Comparison of ENCODE assay signal across 8 mouse cellular contexts in the genomic region with DNA sequence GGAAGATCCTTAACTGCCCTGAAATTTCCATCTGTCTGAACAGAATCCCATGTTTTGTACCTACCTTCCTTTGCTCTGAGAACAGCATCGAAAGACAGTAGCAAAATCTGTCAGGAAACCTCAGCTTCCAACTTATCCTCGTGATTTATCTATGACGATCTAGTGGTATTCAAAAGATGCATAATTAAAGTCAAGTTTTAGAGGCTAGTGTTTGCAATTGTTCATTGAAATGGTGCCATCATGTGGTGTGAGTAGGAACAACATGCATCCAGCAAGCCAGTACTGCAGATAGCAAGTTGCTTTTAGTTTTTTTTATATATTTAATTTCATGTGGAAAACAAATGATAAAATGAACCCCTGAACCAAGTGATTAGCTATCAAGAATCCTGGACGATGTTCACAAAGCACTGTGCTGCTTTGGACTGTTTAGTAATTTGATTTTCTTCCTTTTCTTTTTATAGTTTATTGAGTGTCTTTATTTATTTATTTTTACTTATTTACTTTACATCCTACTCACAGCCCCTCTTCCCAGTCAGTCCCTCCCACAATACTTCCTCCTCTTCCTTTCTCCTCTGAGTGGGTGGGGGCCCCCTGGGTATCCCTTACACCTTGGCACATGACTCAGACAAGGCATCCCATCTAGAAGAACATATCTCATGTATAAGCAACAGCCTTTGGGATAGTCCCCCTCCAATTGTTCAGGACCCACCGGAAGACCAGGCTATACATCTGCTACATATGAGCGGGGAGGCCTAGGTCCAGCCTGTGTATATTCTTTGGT. TPM values are rescaled to one million over a fixed set of nuclear protein-coding genes. Genes with fewer than 3 reads are reported as not detected.
A peak's percentile ranks its signal among the peaks of the same experiment; 100 is the strongest.
DNase-seq lines count a peak whose midpoint lies in the region; ATAC-seq and TF ChIP-seq lines count a peak whose summit lies in the region.

No protein-coding gene starts in this region.

- peak; percentile 65 for TF ChIP-seq CTCF in E14TG2a.4 (conservative IDR thresholded peaks at IDR 0.05; ENCODE audit: low read length)

- no peak overlapping the region for H3K4me2 ChIP-seq in kidney, embryonic 14.5 days (replicated peaks; ENCODE audit: low read depth, low read length)
- H3K4me2 ChIP-seq in neural tube, embryonic 11.5 days (ENCODE audit: low read depth) = no peak overlapping the region

- 49% methylated on average over 6 of the region's 6 CpGs for WGBS in kidney, embryonic 14.5 days
- 55% methylated on average over 6 of the region's 6 CpGs for WGBS in limb, embryonic 10.5 days
- 49% methylated on average over 6 of the region's 6 CpGs for whole genome bisulfite sequencing in neural tube, embryonic 11.5 days

- H3K36me3 ChIP-seq in E14TG2a.4 (ENCODE audit: insufficient read depth, low read length) = no peaks in the 10 kb centered on the region
- H3K36me3 ChIP-seq in kidney, embryonic 14.5 days (ENCODE audit: control insufficient read depth, insufficient read depth, low read length) = no peaks in the 10 kb centered on the region
- no peaks in the 10 kb centered on the region for H3K36me3 ChIP-seq in limb, embryonic 10.5 days
- no peaks in the 10 kb centered on the region for H3K36me3 ChIP-seq in neural tube, embryonic 11.5 days (ENCODE audit: control insufficient read depth, insufficient read depth, low read length)

- ATAC-seq in kidney, embryonic 14.5 days (ENCODE audit: low FRiP score, low TSS enrichment) = 0 out of 2 replicates have a peak, but pooled peaks have one; percentile 32
- peak; percentile 67 for ATAC-seq in neural tube, embryonic 11.5 days (ENCODE audit: insufficient read depth, low FRiP score, low TSS enrichment)

- H3K4me3 ChIP-seq in E14TG2a.4 (replicated peaks; ENCODE audit: low read length) = no peak overlapping the region
- H3K4me3 ChIP-seq in kidney, embryonic 14.5 days (ENCODE audit: low read length) = no peak overlapping the region
- H3K4me3 ChIP-seq in limb, embryonic 10.5 days = no peak overlapping the region
- no peak overlapping the region for H3K4me3 ChIP-seq in neural tube, embryonic 11.5 days (ENCODE audit: low read depth, low read length)

- DNase-seq in 416B (ENCODE audit: low read depth) = peak; percentile 70
- peak; percentile 45 for DNase-seq in cerebellum, adult 9-10 months
- peak; percentile 16 to 63 for DNase-seq in frontal cortex, postnatal 10 days (ENCODE audit: low spot score in 2 of 2)
- DNase-seq in limb, embryonic 10.5 days (ENCODE audit: low spot score) = peak; percentile 45
- DNase-seq in neural tube, embryonic 11.5 days (ENCODE audit: low spot score) = peak; percentile 34
- no peak for DNase-seq in spleen, postnatal 14 days (ENCODE audit: low spot score in 2 of 2)

- no peaks in the 10 kb centered on the region for H3K27me3 ChIP-seq in E14TG2a.4 (ENCODE audit: insufficient read depth, low read length)
- H3K27me3 ChIP-seq in kidney, embryonic 14.5 days (ENCODE audit: control insufficient read depth, insufficient read depth, low read length) = no peaks in the 10 kb centered on the region
- no peaks in the 10 kb centered on the region for H3K27me3 ChIP-seq in limb, embryonic 10.5 days (ENCODE audit: low read depth, poor library complexity, severe bottlenecking)
- no peaks in the 10 kb centered on the region for H3K27me3 ChIP-seq in neural tube, embryonic 11.5 days (ENCODE audit: control insufficient read depth, insufficient read depth, low read length)

- no peaks in the 10 kb centered on the region for H3K4me1 ChIP-seq in E14TG2a.4 (replicated peaks; ENCODE audit: low read depth, low read length)
- H3K4me1 ChIP-seq in kidney, embryonic 14.5 days (ENCODE audit: control insufficient read depth, insufficient read depth, low read length) = no peaks in the 10 kb centered on the region
- no peaks in the 10 kb centered on the region for H3K4me1 ChIP-seq in limb, embryonic 10.5 days
- H3K4me1 ChIP-seq in neural tube, embryonic 11.5 days (ENCODE audit: control insufficient read depth, insufficient read depth, low read length) = no peaks in the 10 kb centered on the region

- no peaks in the 10 kb centered on the region; the same call in 1 of the 2 replicates for H3K9me3 ChIP-seq in E14TG2a.4 (ENCODE audit: low read length)
- no peaks in the 10 kb centered on the region for H3K9me3 ChIP-seq in kidney, embryonic 14.5 days (ENCODE audit: control insufficient read depth, low read length)
- H3K9me3 ChIP-seq in limb, embryonic 10.5 days (replicated peaks) = no peaks in the 10 kb centered on the region
- no peaks in the 10 kb centered on the region for H3K9me3 ChIP-seq in neural tube, embryonic 11.5 days (ENCODE audit: control insufficient read depth, low read length)

- no peak overlapping the region for H3K27ac ChIP-seq in kidney, embryonic 14.5 days (ENCODE audit: low read depth, low read length)
- no peak overlapping the region for H3K27ac ChIP-seq in limb, embryonic 10.5 days
- H3K27ac ChIP-seq in neural tube, embryonic 11.5 days (ENCODE audit: low read depth, low read length) = no peak overlapping the region

- no peak overlapping the region for H3K9ac ChIP-seq in kidney, embryonic 14.5 days (ENCODE audit: low read depth, low read length)
- no peak overlapping the region for H3K9ac ChIP-seq in neural tube, embryonic 11.5 days (ENCODE audit: low read length)

RNA-seq across cellular contexts. Expression of a gene that starts 24.6 kb away (rescaled TPM):
- 72.7 and 76.7 TPM in 2 replicates for polyA plus RNA-seq in kidney, embryonic 14.5 days (2014; fragmentation: Nextera tagmentation; extraction: Ambion mirVana)
- 58.9 and 73.1 TPM in 2 replicates for polyA plus RNA-seq in limb, embryonic 10.5 days (2016; fragmentation: Nextera tagmentation; extraction: Ambion mirVana)
- 85.6 and 87.5 TPM in 2 replicates for polyA plus RNA-seq in neural tube, embryonic 11.5 days (2014; fragmentation: Nextera tagmentation; extraction: Ambion mirVana)

Comparison
In these comparisons a context has a peak if more than half of its experiments do, and no peak if none do; other contexts are left out.
1. DNase-seq: peak in 416B (single experiment), cerebellum, adult 9-10 months (single experiment), frontal cortex, postnatal 10 days (2 of 2), limb, embryonic 10.5 days (single experiment) and neural tube, embryonic 11.5 days (single experiment); none in spleen, postnatal 14 days (0 of 2).